Mouse (Mus musculus) A20 (cell line): ENCODE data around the gene Prss46.

ENCODE experiments used
- DNase-seq: peaks from one replicate; pipeline ENCODE4 v3.0.0-alpha.2; 2011; ENCODE audit warnings: low read depth, low spot score

Gene Prss46

GRCm38 (mm10) chr9:110858967-110859596 lies 14.8 kb downstream of the Prss46 start:
- no peak for DNase-seq

DNA sequence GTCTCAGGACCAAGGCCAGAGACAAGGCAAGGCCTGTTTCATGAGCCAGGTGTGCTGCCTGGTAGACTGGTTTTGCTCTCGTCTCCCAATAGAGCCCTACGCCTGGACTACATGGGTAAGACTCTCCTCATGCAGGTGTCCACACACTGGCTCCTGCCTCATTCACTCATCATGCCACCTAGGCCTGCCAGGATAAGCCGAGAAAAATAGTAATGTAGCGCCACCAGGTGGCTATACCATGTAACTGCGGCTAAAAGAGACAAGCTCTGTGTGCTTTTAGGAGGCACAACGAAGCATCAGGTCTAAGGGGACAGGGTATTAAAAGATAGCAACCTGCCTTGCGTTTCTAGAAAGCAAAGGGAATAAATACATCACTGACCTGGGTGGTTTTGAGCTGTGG lies 26.7 kb downstream of the Prss46 start:
- DNase-seq, result peak; percentile 71

DNA sequence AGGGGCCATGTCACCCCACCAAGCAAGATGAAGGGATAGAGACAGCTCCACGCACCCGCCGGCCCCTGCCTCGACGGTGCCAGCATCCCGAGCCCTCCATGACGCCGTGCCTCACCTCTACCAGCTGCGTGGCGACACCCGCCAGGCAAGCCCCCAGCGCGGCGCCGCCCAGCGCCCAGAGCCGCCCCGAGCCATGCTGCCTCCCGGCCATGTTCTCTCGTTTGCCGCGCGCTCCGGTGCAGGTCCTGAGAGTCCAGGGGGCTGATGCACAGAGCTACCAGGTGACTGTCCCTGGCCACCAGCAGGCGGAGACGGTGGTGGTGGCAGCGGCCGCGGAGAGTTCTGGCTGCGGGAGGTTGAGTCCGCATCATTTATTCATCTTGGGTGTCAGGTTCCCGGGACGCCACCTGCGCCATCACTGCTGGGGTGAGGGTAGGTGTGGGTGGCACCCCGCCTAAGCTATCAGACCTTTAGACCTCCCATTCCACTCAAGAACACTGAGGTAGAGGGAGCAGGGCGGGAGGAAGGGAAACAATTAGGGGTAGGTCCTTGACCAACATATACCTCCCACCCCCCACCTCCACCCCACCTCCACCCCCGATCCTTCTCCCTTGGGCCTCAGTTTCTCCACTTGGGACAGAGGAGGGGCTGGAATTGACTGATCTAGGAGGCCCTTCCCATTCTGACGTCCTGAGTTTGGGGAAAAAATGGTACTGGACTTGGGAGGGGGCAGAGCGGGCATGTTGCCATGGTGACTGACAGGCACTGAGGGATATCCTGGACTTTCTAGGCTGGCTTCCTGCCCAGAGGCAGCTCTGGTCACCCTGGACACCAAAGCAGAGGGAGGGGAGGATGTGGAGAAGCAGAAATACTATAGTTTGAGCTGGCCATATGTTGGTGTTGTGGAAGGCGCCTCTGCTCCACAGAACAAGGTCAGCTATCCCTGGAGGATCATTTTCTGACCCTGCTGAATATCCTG lies 29.7 kb downstream of the Prss46 start:
- DNase-seq, result no peak

DNA sequence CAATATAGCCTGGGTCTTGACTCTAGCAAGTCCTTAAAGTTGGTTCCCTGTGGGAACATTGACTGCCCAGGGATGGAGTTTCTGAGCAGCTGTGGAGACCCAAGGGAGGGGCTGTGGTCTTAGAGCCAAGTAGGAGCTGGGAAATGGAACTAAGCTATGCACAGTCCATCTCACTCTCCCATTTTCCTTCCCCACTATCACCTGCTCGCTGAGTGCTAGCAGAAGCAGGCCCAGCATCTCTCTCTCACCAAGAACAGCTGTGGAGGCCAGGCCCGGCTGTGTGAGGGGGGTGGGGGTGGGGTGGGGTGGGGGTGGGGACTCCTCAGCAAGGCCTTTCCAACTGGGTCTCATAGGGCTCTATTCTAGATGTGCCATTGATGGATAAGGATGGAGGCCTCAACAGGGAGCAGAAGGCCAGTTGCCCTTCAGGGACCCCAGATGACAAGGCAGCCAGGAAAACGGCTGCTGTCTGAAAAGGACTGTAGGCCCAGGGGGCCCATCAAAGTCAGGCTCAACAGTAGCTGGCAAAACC lies 30.4 kb downstream of the Prss46 start:
- no peak for DNase-seq

DNA sequence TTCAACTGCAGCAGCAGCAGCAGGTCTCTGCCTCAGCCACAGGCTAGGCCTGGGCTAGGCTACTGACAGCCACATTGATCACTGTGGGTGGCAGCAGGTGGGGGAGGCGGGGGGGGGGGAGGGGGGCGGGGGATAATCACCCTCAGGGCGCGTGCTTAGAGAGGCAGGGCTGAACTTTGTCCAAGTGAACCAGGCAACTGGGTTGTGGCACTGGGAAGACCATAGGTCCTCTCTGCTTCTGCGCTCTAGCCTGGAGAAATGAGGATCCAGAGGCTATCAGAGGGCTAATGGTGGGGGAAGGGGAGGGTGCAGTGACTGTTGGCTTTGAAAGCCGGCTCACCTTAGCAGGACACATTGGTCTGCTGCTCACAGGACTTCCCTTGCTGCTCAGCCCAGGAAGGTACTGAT lies 31.0 kb downstream of the Prss46 start:
- no peak for DNase-seq

DNA sequence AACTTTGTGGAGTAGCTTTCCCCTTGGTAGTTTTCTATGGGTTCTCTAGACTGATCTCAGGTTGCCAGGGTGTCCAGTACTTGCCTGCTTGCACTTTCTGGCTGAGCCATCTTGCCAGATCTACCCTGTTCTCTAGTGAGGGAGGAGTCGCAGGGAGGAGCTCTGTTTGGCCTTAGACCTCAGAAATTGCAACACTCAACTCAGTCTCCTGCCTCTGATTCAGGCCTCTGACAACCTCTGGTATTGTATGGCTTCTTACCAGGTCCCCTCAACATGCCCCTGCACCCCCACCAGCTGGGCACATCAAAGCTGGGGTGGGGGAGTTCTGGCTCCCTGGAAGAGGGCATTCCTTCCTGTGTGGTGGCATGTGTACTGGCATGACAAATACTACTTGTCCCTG lies 33.0 kb downstream of the Prss46 start:
- DNase-seq, result no peak

DNA sequence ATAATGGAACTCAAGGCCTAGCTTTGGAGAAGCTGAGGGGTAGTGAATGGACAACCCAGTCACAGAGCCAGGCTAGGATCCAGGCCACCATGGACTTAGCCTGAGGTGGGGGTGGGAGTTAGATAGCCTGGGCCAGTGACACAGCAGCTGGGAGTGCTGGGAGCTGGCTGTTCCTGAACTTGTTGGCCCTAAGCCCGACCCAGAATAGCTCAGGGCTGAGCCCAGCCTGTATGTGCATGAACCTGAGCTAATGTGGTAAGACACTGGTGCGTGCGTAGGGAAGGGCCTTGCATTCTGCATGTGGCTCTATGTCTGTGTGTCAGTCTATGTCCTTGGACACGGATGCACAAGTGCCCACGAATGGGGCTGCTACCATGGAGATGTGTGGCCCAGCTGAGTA lies 33.6 kb downstream of the Prss46 start:
- DNase-seq, result no peak

DNA sequence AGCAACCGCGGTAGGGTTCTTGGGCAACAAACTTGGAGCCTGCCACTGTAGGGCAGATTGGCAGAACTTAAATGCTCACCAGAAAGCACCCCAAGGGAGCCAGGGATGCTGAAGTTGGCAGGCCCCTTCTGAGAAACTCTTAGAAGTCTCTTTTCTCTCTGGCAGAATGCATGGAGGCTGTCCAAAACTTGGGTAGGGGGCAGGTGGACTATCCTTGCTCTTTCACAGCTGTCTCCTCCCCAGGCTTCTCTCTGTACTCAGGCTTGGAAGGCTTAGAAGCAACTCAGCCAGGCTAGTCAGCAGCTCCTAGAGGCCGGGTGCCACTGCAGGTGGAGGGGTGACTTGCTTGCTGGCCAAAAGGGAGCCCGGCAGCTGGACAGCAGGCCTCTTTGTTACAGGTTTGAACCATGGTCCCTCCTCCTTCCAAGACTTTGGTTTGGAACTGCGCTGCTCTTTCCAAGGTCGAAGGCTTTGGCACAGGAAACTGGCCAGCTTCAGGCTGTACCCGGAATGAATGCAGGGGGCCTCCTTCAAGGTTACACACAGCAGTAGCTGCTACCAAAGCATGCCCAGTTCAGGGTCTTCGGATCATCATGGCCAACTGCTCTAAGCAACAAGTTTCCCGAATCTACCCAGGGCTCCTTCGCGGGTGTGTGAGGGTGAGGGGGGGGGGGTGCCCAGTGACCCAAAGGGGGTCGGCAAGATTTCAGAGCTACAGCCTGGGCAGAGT lies 35.0 kb downstream of the Prss46 start, which contains the start of gene Als2cl:
TSS of gene Als2cl (plus strand) at position 680 of the 730 bp plus-strand sequence.
- no peak for DNase-seq

GRCm38 (mm10) chr9:110879998-110880561 lies 35.8 kb downstream of the Prss46 start, which contains the start of gene Tmie:
TSS of gene Tmie (minus strand) at chr9:110880113.
- no peak for DNase-seq

GRCm38 (mm10) chr9:110880772-110881171 lies 36.5 kb downstream of the Prss46 start:
- no peak for DNase-seq

- no peak for DNase-seq
Measured at GRCm38 (mm10) chr9:110881953-110882352, 37.6 kb downstream of the Prss46 start.

GRCm38 (mm10) chr9:110887388-110888303 lies 43.3 kb downstream of the Prss46 start:
- peak; percentile 13 for DNase-seq

DNA sequence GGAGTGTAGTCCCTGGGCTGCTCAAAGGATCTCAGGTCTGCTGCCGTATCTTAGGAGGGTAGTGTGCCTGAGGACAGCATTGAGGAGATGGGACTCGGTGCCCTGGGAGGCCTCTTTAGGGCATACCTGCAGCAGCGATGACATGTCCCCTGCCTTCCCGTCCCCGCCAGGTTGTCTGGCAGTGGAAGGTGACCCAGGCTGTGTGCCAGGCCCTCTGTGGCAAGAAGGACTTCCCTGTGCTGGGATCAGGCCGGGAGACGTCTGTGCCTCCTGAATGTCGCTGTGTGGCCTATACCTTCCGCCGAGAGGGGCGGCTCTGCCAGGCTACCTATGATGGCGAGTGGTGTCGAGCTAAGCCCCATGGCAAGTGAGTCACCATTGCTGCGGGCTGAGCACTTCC lies 44.6 kb downstream of the Prss46 start:
- no peak for DNase-seq

- peak; percentile 26 for DNase-seq
Measured at GRCm38 (mm10) chr9:110890026-110890783, 45.9 kb downstream of the Prss46 start.

GRCm38 (mm10) chr9:110891077-110891828 lies 46.9 kb downstream of the Prss46 start:
- no peak for DNase-seq

DNA sequence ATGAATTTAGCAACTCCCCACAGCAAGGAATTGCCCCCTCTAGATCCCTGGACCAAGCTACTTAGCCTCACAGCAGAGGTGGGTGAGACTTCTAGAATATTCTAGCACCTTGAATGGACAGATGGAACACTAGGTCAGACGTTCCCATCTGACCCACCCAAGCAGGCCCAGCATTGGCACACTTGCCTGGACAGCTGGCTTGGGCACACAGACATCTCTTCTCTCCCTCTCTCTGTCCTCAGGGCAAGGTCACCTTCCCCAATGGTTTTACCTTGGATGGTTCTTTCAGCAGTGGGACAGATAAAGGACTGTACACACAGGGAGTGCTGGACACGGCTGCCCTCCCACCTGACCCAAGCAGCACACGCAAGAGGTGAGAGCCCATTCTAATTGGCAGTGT lies 48.2 kb downstream of the Prss46 start:
- no peak for DNase-seq

GRCm38 (mm10) chr9:110893429-110893828 lies 49.1 kb downstream of the Prss46 start:
- no peak for DNase-seq

- peak; percentile 10 for DNase-seq
Measured at GRCm38 (mm10) chr9:110895507-110895906, 51.2 kb downstream of the Prss46 start.

DNA sequence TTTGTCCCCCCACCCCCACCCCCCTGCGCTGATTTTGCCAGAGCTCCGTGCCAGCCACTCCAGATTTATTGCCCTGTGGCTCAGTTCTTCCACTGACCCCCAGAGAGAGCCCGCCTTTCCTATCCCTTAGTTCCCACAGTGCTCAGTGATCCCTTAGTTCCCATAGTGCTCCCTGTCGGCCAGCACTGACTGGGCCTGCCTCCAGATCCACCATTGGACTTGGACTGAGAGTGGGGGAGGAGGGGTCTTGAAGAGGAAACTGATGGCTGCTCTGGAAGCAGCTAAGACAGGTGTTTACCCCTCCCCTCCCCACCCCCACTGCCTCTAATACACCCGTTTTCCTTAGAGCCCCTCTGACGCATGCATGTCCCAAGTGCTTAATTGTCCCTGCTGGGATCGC lies 51.7 kb downstream of the Prss46 start:
- DNase-seq, result no peak
